Mouse (Mus musculus): ENCODE results near the gene Mfap4. TPM values are rescaled to one million over a fixed set of nuclear protein-coding genes. Genes with fewer than 3 reads are reported as not detected.

Mfap4 gene
- polyA plus RNA-seq, 1 experiment, result not detected

DNA sequence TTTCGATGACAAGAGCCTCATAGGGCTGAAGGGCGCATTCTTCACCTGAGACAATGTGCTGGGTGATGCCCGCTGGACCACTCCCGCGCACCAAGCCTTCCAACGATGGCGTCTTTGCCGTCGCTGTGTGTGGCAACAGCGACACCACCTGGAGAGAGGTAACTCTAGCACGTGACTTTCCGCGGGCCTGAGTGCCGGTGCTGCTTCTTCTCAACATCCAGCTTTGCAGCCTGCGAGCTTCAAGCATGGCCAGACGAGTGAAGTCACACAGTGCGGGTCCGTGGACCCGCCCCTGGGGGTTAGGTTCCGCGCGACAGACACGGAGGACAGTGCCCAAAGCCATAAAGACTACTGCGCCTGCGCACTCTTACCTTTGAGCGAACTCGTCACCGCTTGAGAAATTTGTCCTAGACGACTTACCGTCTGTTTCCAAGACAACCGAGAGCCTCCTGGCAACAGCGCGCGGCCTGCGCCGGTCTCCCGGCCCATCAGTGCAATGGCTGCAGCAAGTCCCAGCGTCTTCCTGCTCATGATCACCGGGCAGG lies 19.6 kb downstream of the Mfap4 start, which contains the start of gene B9d1:
Gene B9d1 (plus strand): TSS at position 432 of the 545 bp plus-strand sequence.
- peak; percentile 97 for TF ChIP-seq CTCF (IDR thresholded peaks at IDR 0.05; ENCODE audit: low read depth, low read length)
- no peak for TF ChIP-seq POLR2A (IDR thresholded peaks at IDR 0.05; ENCODE audit: borderline replicate concordance, low read depth, low read length)
- Histone ChIP-seq H3K4me1 (ENCODE audit: control insufficient read depth, insufficient read depth, low read length) (peaks cover 6% of the 10 kb centered on the region), H3K4me3 (ENCODE audit: insufficient read depth, low read length) (peak within 1 kb of the TSS; percentile 74), H3K27ac (ENCODE audit: insufficient read depth, low read depth, low read length) (peak within 1 kb of the TSS; percentile 67)

DNA sequence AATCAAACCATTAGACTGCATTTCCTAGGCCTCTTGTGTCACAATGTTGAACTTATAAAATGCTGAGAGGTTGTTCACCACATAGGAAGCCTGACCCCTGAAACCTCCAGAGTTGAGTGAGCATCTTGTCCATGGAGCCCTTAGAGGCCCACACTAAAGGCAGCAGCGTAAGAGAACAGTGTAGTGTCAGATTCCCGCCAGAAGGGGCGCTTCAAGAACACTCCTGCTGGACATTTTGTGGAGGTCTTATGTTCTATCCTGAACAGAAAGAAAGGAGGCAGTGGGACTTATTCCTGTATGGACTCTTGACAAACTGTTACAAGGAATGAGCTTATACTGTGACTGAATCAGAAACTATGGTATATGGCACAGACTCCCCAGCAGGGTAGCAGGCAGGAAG lies 29.7 kb downstream of the Mfap4 start:
- TF ChIP-seq POLR2A (IDR thresholded peaks at IDR 0.05; ENCODE audit: borderline replicate concordance, low read depth, low read length), result no peak
- TF ChIP-seq CTCF (IDR thresholded peaks at IDR 0.05; ENCODE audit: low read depth, low read length), result no peak
- H3K4me1 ChIP-seq (ENCODE audit: control insufficient read depth, insufficient read depth, low read length), result peaks cover 14% of the 10 kb centered on the region
- H3K27ac ChIP-seq (ENCODE audit: insufficient read depth, low read depth, low read length), result no peak overlapping the region
- no peak overlapping the region for H3K4me3 ChIP-seq (ENCODE audit: insufficient read depth, low read length)

DNA sequence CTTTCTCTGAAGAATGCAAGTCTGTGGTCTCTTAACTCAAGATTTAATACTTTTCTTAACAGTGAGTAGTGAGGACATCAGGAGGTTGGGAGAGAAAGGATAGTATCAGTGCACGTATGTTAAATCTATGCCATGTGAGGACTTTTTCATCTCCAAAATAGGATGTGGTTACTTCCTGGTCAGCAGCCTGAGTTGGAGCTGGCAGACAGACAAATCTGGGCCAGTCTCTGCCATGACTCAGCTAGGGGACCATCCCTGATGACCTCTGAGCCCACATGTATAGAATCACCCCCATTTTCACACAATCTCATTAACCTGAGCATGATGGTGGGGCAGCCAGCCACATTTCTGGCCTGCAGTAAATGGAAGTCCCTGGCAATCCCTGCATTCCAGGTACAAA lies 32.7 kb downstream of the Mfap4 start:
- TF ChIP-seq POLR2A (IDR thresholded peaks at IDR 0.05; ENCODE audit: borderline replicate concordance, low read depth, low read length) (no peak), CTCF (IDR thresholded peaks at IDR 0.05; ENCODE audit: low read depth, low read length) (no peak)
- Histone ChIP-seq H3K4me1 (ENCODE audit: control insufficient read depth, insufficient read depth, low read length) (peaks cover 14% of the 10 kb centered on the region), H3K4me3 (ENCODE audit: insufficient read depth, low read length) (no peak overlapping the region), H3K27ac (ENCODE audit: insufficient read depth, low read depth, low read length) (no peak overlapping the region)

DNA sequence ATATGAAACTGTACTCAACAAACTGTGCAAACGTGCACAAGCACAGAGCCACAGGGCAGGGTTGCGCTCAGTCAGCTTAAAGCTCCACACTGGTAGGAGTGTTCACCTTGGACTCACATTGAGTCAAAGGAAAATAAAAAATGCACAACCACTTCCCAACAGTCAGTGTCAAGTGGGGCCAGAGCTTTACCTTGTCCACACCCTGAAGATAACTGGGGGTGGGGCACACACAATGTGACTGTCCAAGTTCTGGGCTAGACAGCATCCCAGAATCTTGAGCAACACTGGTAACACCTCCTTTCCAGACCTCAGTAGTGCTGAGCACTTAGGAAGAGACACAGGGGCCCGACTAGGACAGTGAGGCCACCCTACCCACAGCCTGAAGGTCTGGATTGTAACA lies 33.6 kb downstream of the Mfap4 start:
- peaks cover 14% of the 10 kb centered on the region for H3K4me1 ChIP-seq (ENCODE audit: control insufficient read depth, insufficient read depth, low read length)
- TF ChIP-seq POLR2A (IDR thresholded peaks at IDR 0.05; ENCODE audit: borderline replicate concordance, low read depth, low read length) (no peak), CTCF (IDR thresholded peaks at IDR 0.05; ENCODE audit: low read depth, low read length) (no peak)
- H3K27ac ChIP-seq (ENCODE audit: insufficient read depth, low read depth, low read length), result no peak overlapping the region
- no peak overlapping the region for H3K4me3 ChIP-seq (ENCODE audit: insufficient read depth, low read length)

DNA sequence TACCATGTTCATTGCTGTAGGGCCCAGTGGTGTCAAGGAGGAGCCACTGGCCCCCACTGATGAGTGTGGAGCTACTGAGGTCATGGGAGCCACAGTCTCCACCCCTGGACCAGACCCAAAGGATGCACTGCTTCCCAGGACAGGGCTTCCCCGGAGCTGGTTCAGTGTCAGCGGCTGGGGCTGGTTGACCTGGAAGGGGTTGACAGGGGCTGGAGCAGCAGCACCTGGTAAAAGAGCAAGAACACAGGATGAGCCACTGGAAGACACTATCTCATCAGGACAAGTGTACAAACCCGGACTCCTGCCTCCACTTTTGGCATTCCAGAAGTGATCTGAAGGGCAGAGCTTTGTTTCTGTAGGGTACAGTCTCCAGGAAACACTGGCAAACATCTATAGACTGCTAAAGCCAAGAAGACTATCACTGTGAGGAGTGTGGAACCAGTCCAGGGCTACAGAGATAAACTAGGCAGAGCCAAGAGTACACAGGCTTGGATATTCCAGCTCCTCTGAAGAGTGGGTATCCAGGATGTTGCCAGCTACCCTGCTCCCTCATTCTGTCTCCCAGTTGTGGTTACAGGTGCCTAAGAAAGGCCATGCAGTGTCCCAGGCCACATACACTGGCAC lies 34.4 kb downstream of the Mfap4 start:
- no peak overlapping the region for H3K4me3 ChIP-seq (ENCODE audit: insufficient read depth, low read length)
- H3K27ac ChIP-seq (ENCODE audit: insufficient read depth, low read depth, low read length), result no peak overlapping the region
- TF ChIP-seq POLR2A (IDR thresholded peaks at IDR 0.05; ENCODE audit: borderline replicate concordance, low read depth, low read length) (no peak), CTCF (IDR thresholded peaks at IDR 0.05; ENCODE audit: low read depth, low read length) (no peak)
- peaks cover 14% of the 10 kb centered on the region for H3K4me1 ChIP-seq (ENCODE audit: control insufficient read depth, insufficient read depth, low read length)

DNA sequence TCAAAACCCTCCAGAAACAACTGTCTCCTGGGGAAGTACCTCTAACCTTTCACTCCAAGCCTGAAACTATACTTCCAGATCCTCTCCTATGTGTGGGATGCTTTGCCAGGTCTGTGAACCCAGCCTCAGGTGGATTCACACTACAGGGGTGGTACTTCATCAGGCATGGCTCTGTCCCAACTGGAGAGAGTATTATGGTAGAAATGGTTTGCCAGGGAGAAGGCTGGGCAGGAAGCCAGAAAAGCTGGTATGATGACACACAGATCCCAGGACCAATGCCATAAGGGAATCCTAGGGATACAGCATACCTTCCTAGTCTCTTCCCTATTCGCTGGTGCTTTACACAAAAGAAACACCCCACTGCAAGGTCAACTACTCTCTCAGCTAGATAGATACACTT lies 41.6 kb downstream of the Mfap4 start:
- H3K4me1 ChIP-seq (ENCODE audit: control insufficient read depth, insufficient read depth, low read length), result peaks cover 16% of the 10 kb centered on the region
- H3K4me3 ChIP-seq (ENCODE audit: insufficient read depth, low read length), result no peak overlapping the region
- H3K27ac ChIP-seq (ENCODE audit: insufficient read depth, low read depth, low read length), result no peak overlapping the region
- TF ChIP-seq CTCF (IDR thresholded peaks at IDR 0.05; ENCODE audit: low read depth, low read length) (no peak), POLR2A (IDR thresholded peaks at IDR 0.05; ENCODE audit: borderline replicate concordance, low read depth, low read length) (no peak)

DNA sequence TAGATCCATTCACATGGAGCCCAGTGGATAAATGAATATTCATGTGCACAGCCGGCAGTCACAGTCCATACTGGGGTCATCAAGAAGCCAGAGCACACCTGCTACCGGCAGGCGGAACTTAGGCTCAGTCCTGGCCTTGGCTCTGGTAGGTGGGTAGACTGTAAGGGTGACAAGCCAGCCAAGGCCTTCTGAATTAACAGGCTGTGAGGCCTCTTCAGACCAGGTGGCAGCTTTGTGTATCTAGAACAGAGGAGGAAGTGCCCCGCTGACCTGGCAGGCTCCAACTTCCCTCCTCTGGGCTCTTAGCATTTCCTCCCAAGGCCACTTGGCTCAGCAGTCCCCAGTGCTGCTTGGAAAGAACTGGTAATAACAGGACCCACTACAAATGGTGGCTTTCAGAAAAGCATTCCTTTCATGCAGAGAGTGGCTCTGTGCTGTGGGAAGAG lies 44.1 kb downstream of the Mfap4 start:
- H3K27ac ChIP-seq (ENCODE audit: insufficient read depth, low read depth, low read length), result no peak overlapping the region
- TF ChIP-seq POLR2A (IDR thresholded peaks at IDR 0.05; ENCODE audit: borderline replicate concordance, low read depth, low read length) (no peak), CTCF (IDR thresholded peaks at IDR 0.05; ENCODE audit: low read depth, low read length) (no peak)
- H3K4me3 ChIP-seq (ENCODE audit: insufficient read depth, low read length), result no peak overlapping the region
- H3K4me1 ChIP-seq (ENCODE audit: control insufficient read depth, insufficient read depth, low read length), result peaks cover 35% of the 10 kb centered on the region

DNA sequence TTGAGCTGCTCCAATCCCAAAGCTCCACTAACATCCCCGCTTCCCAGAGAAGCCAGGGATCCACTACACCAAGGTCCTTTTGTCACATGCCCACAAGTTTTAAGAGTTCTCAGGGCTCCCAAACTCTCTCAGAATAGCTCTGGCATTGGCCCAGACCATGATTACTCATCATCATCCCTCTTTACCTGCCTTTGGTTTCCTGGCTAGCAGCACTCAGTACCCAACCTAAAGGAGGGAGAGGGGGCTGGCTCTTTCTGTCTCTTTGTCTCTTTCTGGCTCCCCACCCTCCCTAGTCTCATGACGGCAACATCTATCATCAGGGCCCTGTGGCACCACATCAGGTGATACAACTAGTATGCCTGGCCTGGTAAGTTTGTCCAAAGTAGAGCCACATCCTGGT lies 47.6 kb downstream of the Mfap4 start:
- H3K4me1 ChIP-seq (ENCODE audit: control insufficient read depth, insufficient read depth, low read length), result peaks cover 43% of the 10 kb centered on the region
- TF ChIP-seq CTCF (IDR thresholded peaks at IDR 0.05; ENCODE audit: low read depth, low read length) (no peak), POLR2A (IDR thresholded peaks at IDR 0.05; ENCODE audit: borderline replicate concordance, low read depth, low read length) (no peak)
- no peak overlapping the region for H3K4me3 ChIP-seq (ENCODE audit: insufficient read depth, low read length)
- H3K27ac ChIP-seq (ENCODE audit: insufficient read depth, low read depth, low read length), result no peak overlapping the region

DNA sequence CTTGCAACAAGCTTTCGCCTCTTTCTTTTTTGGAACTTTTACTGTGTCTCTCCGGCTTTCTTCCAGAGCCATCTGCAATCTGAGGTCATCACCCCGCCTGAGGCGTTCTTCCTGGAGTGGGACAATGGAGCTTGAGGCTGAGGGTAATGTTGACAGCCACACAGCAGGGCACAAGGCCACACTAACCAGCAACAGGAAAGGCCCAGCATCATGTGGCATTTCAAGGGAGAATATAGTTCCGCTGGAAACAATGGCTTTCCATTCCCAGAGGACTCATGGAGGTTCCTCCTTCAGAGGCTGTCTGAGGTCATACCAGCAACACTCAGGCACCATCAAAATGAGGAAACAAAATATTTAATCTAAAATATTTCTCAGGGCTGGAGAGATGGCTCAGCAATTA lies 48.3 kb downstream of the Mfap4 start:
- Histone ChIP-seq H3K4me3 (ENCODE audit: insufficient read depth, low read length) (no peak overlapping the region), H3K4me1 (ENCODE audit: control insufficient read depth, insufficient read depth, low read length) (peaks cover 43% of the 10 kb centered on the region), H3K27ac (ENCODE audit: insufficient read depth, low read depth, low read length) (peak overlapping the region; percentile 67)
- TF ChIP-seq POLR2A (IDR thresholded peaks at IDR 0.05; ENCODE audit: borderline replicate concordance, low read depth, low read length) (no peak), CTCF (IDR thresholded peaks at IDR 0.05; ENCODE audit: low read depth, low read length) (no peak)

DNA sequence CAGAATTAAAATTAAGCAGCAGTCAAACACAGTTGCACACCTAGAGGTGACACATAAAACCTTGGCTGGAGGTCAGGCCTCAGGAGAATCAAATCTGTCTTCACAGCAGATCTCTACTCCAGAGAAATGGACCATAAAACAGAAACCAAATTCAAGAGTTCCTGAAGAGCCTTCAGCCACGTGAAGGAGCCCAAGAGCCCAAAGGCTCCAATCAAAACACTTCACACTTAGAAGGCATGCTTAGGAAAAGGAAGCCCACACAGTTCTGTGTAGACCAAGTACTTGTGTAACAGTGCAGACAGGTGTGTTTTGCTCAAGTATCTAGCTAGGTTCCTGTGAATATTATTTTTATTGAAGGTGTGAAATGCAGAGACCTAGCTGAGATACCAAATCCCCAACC lies 50.3 kb downstream of the Mfap4 start:
- TF ChIP-seq POLR2A (IDR thresholded peaks at IDR 0.05; ENCODE audit: borderline replicate concordance, low read depth, low read length) (no peak), CTCF (IDR thresholded peaks at IDR 0.05; ENCODE audit: low read depth, low read length) (no peak)
- Histone ChIP-seq H3K4me1 (ENCODE audit: control insufficient read depth, insufficient read depth, low read length) (peaks cover 31% of the 10 kb centered on the region), H3K4me3 (ENCODE audit: insufficient read depth, low read length) (no peak overlapping the region), H3K27ac (ENCODE audit: insufficient read depth, low read depth, low read length) (no peak overlapping the region)

All from bone marrow macrophage, adult 2 months (primary cell).